Mouse (Mus musculus) cortical plate, adult 2 months (tissue): ENCODE results near the gene Crk.
A peak's percentile ranks its signal among the peaks of the same experiment; 100 is the strongest.

Experiments used
- CTCF ChIP-seq: fragments of 200-500 bp; IDR thresholded peaks from 2 replicates; pipeline ENCODE4 v1.5.1; 2011; ENCODE audit warnings: mild to moderate bottlenecking, control low read depth, low read length; ENCODE audit not compliant: insufficient read depth; ENCODE audit errors: extremely low read depth
- POLR2A ChIP-seq: fragments of 200-500 bp; IDR thresholded peaks from 2 replicates; pipeline ENCODE4 v1.6.1; 2011; ENCODE audit warnings: mild to moderate bottlenecking, low read length, control low read depth; ENCODE audit not compliant: insufficient read depth; ENCODE audit errors: extremely low read depth

- TF ChIP-seq CTCF (peak; percentile 5; the same call in 1 of the 2 replicates), POLR2A (no peak)
These were observed 47.4 kb upstream of the Crk start for GRCm38 (mm10) chr11:75631561-75632225.
